ENCODE assay signal across 11 mouse cellular contexts in the genomic region with DNA sequence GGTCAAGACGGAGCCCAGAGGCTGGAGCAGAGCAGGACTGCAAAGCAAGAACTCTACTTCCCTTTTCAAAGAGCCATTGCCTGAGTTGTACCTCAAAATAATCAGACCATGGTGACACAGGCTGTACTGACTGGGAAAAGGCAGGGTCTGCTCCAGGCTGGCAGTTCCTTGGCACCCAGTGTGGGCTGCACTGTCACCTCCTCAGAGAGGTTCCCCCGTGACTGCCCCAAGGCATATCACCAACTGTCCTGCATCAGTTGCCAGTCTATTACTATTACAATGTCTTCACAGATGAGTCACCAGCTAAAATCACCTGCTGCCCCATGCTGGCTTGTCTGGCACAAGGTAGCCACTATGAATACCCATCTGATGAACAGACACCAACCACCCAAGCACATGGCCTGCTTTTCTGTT.
DNase-seq lines count a peak whose midpoint lies in the region; ATAC-seq and TF ChIP-seq lines count a peak whose summit lies in the region.
"Had no signal": no experiment of that assay in that cellular context is flagged by ENCODE, and none has a peak within 500 bp of the region (broad histone marks: within the 10 kb centered on the region; RNA-seq: fewer than 3 reads in every experiment).

No protein-coding gene starts in this region.

- 0 out of 2 replicates have a peak, but pooled peaks have one; percentile 29 for ATAC-seq in hindbrain, postnatal 0 days
- no peak for ATAC-seq in hindbrain, embryonic 14.5 days (ENCODE audit: low FRiP score)

- H3K9ac ChIP-seq in hindbrain, postnatal 0 days (replicated peaks; ENCODE audit: low read length), result no peak overlapping the region
- H3K9ac ChIP-seq in hindbrain, embryonic 14.5 days, result no peak overlapping the region
- no peak overlapping the region; the same call in 1 of the 2 replicates for H3K9ac ChIP-seq in CH12.LX (ENCODE audit: insufficient read depth, low read depth)
- H3K9ac ChIP-seq: hindbrain, embryonic 15.5 days; kidney, embryonic 15.5 days had no signal

- TF ChIP-seq POLR2A in CH12.LX (IDR thresholded peaks at IDR 0.05; ENCODE audit: low read depth, low read length), result 0 out of 2 replicates have a peak, but pooled peaks have one; percentile 19
- TF ChIP-seq POLR2A in brain, embryonic 14.5 days (IDR thresholded peaks at IDR 0.05; ENCODE audit: borderline replicate concordance, extremely low read depth, insufficient read depth, insufficient read length, poor library complexity, severe bottlenecking), result no peak

- H3K4me2 ChIP-seq in hindbrain, postnatal 0 days (ENCODE audit: low read depth, low read length), result no peak overlapping the region
- no peak overlapping the region for H3K4me2 ChIP-seq in hindbrain, embryonic 14.5 days (replicated peaks)
- H3K4me2 ChIP-seq in CH12.LX (ENCODE audit: insufficient read depth, low read depth, poor library complexity, severe bottlenecking), result peak overlapping the region; percentile 10
- H3K4me2 ChIP-seq: heart, embryonic 11.5 days; kidney, embryonic 15.5 days had no signal

- H3K4me3 ChIP-seq in hindbrain, postnatal 0 days (ENCODE audit: low read length), result no peak overlapping the region
- H3K4me3 ChIP-seq in hindbrain, embryonic 14.5 days (replicated peaks; ENCODE audit: low read length), result no peak overlapping the region
- no peak overlapping the region for H3K4me3 ChIP-seq in CH12.LX (replicated peaks in 1 of 3; ENCODE audit: low read depth in 2 of 3, low read length in 2 of 3, poor library complexity in 1 of 3)
- H3K4me3 ChIP-seq: hindbrain, embryonic 15.5 days; kidney, embryonic 15.5 days had no signal

- TF ChIP-seq EP300 in CH12.LX (IDR thresholded peaks at IDR 0.05; ENCODE audit: low read length), result no peak

- no peaks in the 10 kb centered on the region; the same call in 1 of the 2 replicates for H3K79me2 ChIP-seq in CH12.LX (replicated peaks; ENCODE audit: control insufficient read depth, extremely low read depth, insufficient read depth, poor library complexity, severe bottlenecking)

- dilution Hi-C loops in CH12.LX (cut with MboI; ENCODE audit: extremely low pct_ligation_motif_present, extremely low pct_unique_long_range_greater_than_20kb, low sequenced_read_pairs), result no loop called here

- no peaks in the 10 kb centered on the region; the same call in 1 of the 2 replicates for H3K4me1 ChIP-seq in hindbrain, postnatal 0 days (ENCODE audit: insufficient read depth, low read length)
- peaks cover 13% of the 10 kb centered on the region for H3K4me1 ChIP-seq in hindbrain, embryonic 14.5 days (replicated peaks; ENCODE audit: control insufficient read depth, insufficient read depth, low read length)
- H3K4me1 ChIP-seq in CH12.LX (ENCODE audit: control insufficient read depth in 1 of 2, insufficient read depth in 2 of 2), result peaks cover 22 to 25% of the 10 kb centered on the region in 2 experiments

- no peak for TF ChIP-seq CTCF in hindbrain, postnatal 0 days (IDR thresholded peaks at IDR 0.05; ENCODE audit: low read depth)
- TF ChIP-seq CTCF in CH12.LX (conservative IDR thresholded peaks at IDR 0.05 in 1 of 2, IDR thresholded peaks at IDR 0.05 in 1 of 2; ENCODE audit: low read depth in 2 of 2, low read length in 2 of 2), result no peak
- TF ChIP-seq CTCF in brain, embryonic 14.5 days (IDR thresholded peaks at IDR 0.05; ENCODE audit: borderline replicate concordance, extremely low read depth, insufficient read depth, insufficient read length), result no peak

- H3K27ac ChIP-seq in hindbrain, postnatal 0 days, result no peak overlapping the region
- H3K27ac ChIP-seq in hindbrain, embryonic 14.5 days, result no peak overlapping the region
- peak overlapping the region; percentile 71 for H3K27ac ChIP-seq in CH12.LX (ENCODE audit: insufficient read depth, low read depth)
- H3K27ac ChIP-seq: hindbrain, embryonic 15.5 days had no signal

- 64% methylated on average over 2 of the region's 2 CpGs for WGBS in hindbrain, postnatal 0 days
- 66% methylated on average over 2 of the region's 2 CpGs for WGBS in hindbrain, embryonic 14.5 days

- no peaks in the 10 kb centered on the region for H3K27me3 ChIP-seq in hindbrain, postnatal 0 days (ENCODE audit: insufficient read depth, low read length)
- 0 out of 2 replicates have a peak, but pooled peaks cover 3% of the 10 kb centered on the region for H3K27me3 ChIP-seq in hindbrain, embryonic 14.5 days (ENCODE audit: control insufficient read depth, insufficient read depth, low read length)
- no peaks in the 10 kb centered on the region for H3K27me3 ChIP-seq in CH12.LX (replicated peaks)

- H3K9me3 ChIP-seq in hindbrain, postnatal 0 days (ENCODE audit: low read length), result no peaks in the 10 kb centered on the region
- H3K9me3 ChIP-seq in hindbrain, embryonic 14.5 days (ENCODE audit: control insufficient read depth, low read length), result no peaks in the 10 kb centered on the region
- no peaks in the 10 kb centered on the region for H3K9me3 ChIP-seq in CH12.LX (replicated peaks; ENCODE audit: low read length)
- H3K9me3 ChIP-seq: hindbrain, embryonic 15.5 days; kidney, embryonic 15.5 days had no signal

- no peak for TF ChIP-seq RAD21 in CH12.LX (IDR thresholded peaks at IDR 0.05; ENCODE audit: low read depth, low read length)

- no peak for DNase-seq in hindbrain, postnatal 0 days (ENCODE audit: low spot score)
- DNase-seq in hindbrain, embryonic 14.5 days (ENCODE audit: low spot score), result no peak
- DNase-seq in CH12.LX (ENCODE audit: extremely low read depth), result no peak
- peak; percentile 7 for DNase-seq in brain, embryonic 14.5 days (ENCODE audit: low read depth)
- peak; percentile 71 for DNase-seq in cerebellum, postnatal 36 days
- no peak for DNase-seq in heart, adult 9 months (ENCODE audit: low spot score in 2 of 2)
- no peak for DNase-seq in right cerebral cortex, postnatal 10 days (ENCODE audit: low spot score in 2 of 2)
- DNase-seq in retina, embryonic 14.5 days (ENCODE audit: low spot score), result no peak

- in situ Hi-C loops in CH12.LX (cut with MboI; ENCODE audit: low pct_ligation_motif_present, low pct_unique_long_range_greater_than_20kb, low sequenced_read_pairs), result no loop called here

- no peaks in the 10 kb centered on the region for H3K36me3 ChIP-seq in hindbrain, postnatal 0 days (ENCODE audit: insufficient read depth, low read length)
- no peaks in the 10 kb centered on the region for H3K36me3 ChIP-seq in hindbrain, embryonic 14.5 days (replicated peaks; ENCODE audit: control insufficient read depth, insufficient read depth)
- H3K36me3 ChIP-seq in CH12.LX (replicated peaks in 1 of 2; ENCODE audit: control insufficient read depth in 1 of 2, insufficient read depth in 1 of 2, low read length in 1 of 2), result no peaks in the 10 kb centered on the region
- H3K36me3 ChIP-seq: hindbrain, embryonic 15.5 days; kidney, embryonic 15.5 days had no signal

TF ChIP-seq in CH12.LX, 34 proteins besides CTCF, POLR2A, EP300 and RAD21:
- TF ChIP-seq TCF12 (IDR thresholded peaks at IDR 0.05; ENCODE audit: low read depth, low read length), result no peak
- peak; percentile 14; the same call in 1 of the 2 replicates for TF ChIP-seq ETS1 (conservative IDR thresholded peaks at IDR 0.05; ENCODE audit: low read depth, low read length)
- TF ChIP-seq USF1 (IDR thresholded peaks at IDR 0.05; ENCODE audit: low read depth, low read length), result no peak
- 0 out of 2 replicates have a peak, but pooled peaks have one; percentile 59 for TF ChIP-seq MAX (IDR thresholded peaks at IDR 0.05; ENCODE audit: low read length)
- TF ChIP-seq KAT2A (IDR thresholded peaks at IDR 0.05; ENCODE audit: insufficient replicate concordance, low read length), result no peak
- TF ChIP-seq ZC3H11A (IDR thresholded peaks at IDR 0.05; ENCODE audit: low read depth, low read length), result no peak
- 0 out of 2 replicates have a peak, but pooled peaks have one; percentile 63 for TF ChIP-seq MYC (IDR thresholded peaks at IDR 0.05; ENCODE audit: low read depth, low read length)

Comparison
In these comparisons a context has a peak if more than half of its experiments do, and no peak if none do; other contexts are left out.
1. DNase-seq: peak in brain, embryonic 14.5 days (single experiment) and cerebellum, postnatal 36 days (2 of 2); none in hindbrain, postnatal 0 days (single experiment), hindbrain, embryonic 14.5 days (single experiment), CH12.LX (single experiment), heart, adult 9 months (0 of 2), right cerebral cortex, postnatal 10 days (0 of 2) and retina, embryonic 14.5 days (single experiment).